Mouse (Mus musculus) yolk sac, embryonic 10.5 days (tissue): ENCODE data around the gene Insrr.
"Not testable (repeated sequence)": the region's sequence is repeated elsewhere in the genome, so short reads cannot be mapped to it uniquely, and the experiment has no call there.

Experiments used
- DNase-seq: peaks from one replicate; pipeline ENCODE4 v3.0.0-alpha.2; 2017; ENCODE audit warnings: low spot score

Insrr gene

DNA sequence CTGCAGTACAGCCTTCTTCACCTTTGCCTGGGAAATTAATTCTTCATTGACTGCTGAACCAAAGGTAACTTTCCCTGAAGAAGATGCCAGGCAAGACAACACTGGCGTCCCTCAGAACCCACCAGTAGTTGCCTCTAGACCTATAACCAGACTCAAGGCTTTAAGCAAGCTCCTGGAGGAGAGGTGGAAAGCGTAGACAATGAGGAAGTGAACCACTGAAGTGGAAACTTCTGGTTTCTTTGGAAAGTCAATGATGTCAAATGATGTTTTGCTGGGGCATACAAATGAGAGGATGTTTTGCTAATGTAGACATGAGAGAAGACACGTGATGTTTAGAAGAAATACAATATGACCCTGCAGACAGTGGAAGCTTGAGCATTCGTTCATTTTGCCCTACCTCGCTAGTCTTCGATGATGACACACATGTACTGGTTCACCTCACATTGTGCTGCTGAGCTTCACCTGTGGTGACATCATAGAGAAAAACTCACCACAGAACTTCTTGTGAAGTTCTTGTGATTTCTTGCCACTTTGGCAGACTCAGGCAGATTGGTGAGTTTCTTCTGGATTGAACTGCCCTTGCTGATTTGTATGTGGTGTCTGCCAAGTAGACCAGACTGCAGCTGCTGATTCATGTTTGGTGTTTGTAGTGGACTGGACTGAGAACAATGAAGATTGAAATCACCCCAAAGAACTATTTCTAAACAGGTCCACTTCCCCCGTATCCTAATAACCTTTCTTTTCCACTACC is 35.5 kb downstream of the Insrr start:
- no peak for DNase-seq

DNA sequence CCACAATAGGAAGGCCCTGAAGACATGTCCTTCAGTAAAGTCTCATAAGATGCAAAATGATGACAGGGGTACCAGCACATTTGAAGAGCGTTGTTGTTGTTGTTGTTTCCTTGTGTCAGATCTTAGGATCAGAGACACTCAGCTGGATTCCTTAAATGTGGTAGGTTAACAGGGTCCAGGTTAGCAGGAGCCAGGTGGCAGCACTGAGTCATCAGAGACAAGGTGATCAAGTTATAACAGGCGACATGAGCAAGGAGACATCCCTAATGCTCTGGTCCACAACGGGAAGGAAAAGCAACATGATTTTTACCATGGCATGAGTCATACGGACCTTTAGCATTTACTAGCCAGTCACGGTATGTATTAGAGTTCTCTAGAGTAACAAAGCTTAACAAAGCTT is 36.7 kb downstream of the Insrr start:
- no peak for DNase-seq

DNA sequence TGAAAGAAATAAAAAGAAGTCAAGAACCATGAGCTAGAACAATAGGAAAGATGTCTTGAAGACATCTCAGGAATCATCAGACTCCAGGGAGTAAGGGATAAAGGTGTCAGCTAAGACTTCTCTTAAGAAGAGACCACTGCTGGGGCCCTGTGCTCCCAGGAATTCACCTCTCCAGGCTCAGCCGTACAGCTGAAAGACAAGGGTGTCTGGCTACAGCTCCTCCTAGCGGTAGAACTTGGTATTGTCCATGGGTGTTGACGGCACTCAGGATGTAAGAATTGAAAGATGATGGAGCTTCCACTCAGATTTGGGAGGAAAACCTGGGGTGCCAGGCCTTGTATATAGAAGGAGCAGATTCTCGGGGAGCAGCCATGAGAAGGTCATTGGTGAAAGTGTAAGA is 41.9 kb downstream of the Insrr start:
- peak; percentile 40 for DNase-seq

DNA sequence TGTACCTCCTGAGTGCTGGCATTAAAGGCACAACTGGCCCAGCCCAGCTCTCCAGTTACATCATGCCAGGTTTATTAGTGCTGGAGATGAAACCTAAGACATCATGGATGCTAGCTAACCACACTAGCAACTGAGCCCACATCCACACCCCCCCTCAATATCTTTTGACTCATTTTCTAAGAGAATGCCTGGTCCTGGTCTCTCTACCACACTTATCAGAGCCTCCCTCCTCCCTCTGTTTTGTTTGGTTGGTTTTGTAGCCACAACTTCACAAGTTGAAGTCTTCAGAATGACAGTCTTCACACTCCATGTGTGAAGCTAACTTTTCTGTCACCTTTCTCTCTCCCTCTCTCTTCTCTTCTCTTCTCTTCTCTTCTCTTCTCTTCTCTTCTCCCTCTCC is 44.1 kb downstream of the Insrr start:
- DNase-seq = no peak

DNA sequence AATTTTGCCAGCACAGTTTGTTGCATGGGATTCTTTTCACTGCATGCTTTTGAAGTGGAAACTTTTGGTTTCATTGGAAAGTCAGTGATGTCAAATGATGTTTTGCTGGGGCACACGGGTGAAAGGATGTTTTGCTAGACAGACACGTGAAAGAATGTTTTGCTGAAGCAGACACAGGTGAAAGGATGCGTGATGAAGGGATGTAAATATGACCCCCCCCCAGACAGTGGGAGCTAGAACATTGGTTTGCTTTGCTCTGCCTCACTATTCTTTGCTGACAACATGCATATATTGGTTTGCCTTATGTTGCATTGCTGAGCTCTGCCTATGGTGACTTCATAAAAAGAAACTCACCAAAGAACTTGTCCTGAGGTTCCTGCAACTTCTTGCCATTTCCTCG is 48.2 kb downstream of the Insrr start:
- DNase-seq = no peak

DNA sequence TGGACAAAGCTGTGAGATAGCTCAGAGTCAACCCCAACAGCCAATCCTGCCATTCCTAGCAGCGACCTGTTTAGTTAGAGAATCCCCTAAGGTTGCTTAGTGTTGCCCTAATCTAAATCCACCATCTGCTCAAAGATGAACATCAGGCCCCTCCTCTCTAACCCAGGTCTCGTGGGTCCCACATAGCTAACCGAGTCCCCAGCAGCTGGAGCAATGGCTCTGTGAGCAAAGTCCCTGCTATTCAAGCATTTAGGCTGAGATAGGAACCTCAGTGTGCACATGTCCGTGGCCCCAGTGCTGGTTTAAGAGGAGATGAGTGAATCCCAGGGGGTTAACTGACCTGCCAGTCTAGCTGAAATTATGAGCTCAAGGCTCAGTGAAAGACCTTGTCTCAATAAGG is 49.4 kb downstream of the Insrr start:
- no peak for DNase-seq

DNA sequence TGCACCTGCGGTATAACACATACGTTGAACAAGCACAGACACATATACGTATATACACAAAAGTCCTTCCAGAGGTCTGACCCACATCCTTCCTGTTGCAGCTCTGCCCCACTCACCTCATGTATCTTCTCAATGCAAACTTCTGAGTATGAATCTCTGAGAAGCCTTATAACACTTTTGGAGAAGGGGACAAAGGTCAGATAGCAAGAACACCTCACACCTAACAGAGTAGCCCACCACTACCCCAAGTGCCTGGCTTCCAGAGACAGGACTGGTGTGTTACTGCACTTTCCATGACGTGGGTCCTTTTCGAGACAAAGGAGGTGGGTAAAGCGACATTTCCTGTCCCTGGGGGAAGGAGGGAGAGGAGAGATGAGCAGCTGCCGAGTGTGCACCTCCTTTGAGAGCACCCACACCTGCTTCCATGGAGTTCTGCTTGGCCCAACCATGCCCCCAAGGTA is 49.9 kb downstream of the Insrr start, which contains the start of gene Sh2d2a:
Sh2d2a (plus strand) TSS at position 106 of the 461 bp plus-strand sequence.
- DNase-seq = no peak

DNA sequence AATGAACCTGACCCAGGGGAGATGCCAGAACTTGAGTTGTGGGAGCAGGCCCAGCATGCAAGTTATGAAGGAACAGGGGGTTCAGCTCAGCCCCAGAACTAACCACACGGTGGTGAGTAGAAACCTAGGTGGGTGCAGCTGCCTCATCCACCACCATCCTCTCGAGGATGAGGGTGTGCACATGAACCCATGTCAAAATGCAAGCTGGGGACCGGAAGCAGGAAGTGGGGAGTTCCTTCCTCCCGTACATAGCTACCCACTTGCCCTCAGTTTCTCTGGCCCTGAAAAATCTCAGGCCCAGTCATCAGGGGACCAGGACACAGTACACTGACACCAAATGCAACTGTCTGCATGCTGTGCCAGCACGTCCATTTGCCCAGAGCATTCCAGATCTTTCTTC is 50.9 kb downstream of the Insrr start:
- no peak for DNase-seq

DNA sequence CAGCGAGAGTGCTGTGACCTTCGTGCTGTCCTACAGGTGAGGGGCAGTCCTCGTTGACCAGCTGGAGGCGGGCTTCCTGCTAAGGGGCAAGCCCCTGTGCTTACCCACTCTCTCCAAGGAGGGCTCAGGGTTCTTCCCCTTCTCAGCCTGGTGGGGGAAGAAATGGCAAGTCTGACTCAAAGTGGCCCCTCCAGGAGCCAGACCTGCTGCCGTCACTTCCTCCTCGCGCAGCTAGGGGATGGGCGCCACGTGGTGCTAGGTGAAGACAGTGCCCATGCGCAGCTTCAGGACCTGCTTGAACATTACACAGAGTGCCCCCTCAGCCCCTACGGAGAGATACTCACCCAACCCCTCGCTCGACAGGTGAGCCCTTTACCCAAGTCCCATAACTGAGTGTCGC is 52.4 kb downstream of the Insrr start:
- no peak for DNase-seq

DNA sequence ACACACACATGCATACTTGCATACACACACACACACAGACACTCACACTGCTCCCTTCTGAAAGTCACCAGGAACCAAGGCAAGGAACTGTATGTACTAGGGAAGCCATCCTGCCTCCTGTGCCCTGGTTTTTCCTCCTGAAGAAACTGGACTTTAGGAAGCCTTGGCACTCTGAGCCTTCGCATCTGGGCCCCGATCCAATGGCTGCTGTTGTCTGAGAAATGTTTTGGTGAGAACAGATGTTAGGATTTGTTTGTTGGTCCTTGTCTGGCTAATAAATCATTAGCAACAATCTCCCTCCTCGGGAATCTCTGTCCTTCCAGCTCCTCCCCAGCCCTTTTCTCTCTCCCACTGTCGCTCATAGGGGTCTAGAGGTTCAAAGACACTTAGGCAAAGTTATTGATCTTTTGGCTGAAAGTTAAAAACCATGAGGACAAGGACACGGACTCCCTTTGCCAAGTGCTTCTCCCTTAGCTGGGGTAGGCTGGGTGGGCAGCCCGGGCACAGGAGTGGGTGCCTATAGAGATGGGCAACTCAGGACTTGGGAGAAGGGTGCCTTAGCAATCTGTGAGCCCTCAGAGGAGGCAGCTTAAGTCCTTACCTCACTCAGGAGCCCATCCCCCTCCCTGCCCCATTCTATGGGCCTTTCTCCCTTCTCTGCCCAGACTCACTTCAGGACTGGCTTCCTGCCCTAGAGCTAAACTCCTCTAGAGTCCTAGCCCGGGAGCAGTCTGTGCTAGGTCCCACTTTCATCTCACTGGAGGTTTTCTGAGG is 58.2 kb downstream of the Insrr start:
- no peak for DNase-seq

DNA sequence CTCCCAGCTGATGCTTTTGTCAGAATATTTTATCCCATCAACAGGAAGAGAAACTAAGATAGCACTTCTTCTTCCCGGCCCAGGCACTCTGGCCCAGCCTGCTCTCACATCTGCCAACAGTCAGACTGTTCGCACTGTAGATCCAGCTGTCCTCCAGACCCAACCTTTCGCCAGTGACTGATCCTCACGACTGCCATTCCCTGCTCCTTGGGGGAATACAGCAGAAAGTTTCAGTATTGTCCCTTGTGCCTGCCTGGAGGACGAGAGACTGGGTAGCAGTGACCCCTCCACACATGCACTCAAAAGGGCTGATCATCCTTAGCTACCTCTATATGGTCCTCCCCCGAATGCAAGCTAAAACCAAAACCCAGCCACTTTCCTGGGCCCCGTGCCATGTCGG is 59.2 kb downstream of the Insrr start:
- no peak for DNase-seq

DNA sequence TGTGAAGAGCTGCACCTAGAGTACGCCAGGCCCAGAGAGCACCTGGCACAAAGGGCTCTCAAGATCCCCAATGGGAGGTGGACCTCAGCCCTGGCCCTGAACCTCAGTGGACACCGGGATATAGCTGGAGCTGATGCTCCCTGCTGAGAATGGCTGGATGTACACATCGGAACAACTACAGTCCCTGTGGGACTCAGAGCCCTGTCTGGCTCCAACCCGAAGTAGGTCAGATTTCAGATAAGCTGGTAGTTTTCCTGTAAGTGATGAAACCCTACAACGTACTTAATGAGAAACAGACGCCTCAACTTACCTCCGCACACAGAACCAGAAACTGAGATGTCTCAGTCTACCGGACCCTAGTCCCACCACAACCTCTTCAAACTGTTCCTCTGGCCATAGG is 60.9 kb downstream of the Insrr start:
- DNase-seq = no peak

DNA sequence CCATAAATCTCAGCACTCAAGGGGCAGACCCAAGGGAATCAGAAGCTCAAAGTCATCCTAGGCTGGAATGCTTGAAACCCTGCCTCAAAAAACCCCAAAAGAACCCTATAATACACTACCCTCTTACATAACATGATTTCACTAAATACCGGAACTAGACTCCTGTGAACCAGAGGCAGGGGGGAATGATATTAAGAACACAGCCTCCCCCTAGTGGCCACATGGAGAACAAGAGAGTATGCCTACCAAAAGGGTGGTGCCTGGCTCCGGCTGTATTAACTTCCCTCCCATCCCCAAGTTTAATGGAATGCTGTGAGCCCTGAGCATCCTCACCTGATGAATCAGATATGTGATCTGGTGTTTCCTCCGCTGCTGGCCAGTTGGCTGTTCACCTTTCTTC is 63.1 kb downstream of the Insrr start:
- peak; percentile 20 for DNase-seq

DNA sequence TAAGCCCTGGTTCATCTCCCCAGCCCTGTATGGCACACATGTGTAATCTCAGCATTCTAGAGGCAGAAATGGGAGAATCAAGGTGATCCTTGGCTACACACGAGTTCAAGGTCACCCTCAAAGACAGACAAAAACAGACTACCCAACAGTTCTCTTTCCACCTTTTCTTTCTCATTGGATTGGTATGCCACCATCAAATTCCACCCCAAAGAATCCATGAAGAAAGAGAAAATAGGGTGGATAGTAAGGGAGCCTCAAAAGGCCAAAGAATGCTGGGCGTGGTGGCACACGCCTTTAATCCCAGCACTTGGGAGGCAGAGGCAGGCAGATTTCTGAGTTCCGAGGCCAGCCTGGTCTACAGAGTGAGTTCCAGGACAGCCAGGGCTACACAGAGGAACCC is 67.4 kb downstream of the Insrr start:
- DNase-seq = not testable (repeated sequence)
